Mouse (Mus musculus) spleen, postnatal 14 days (tissue): ENCODE results near the gene Sap18.
"Not testable (repeated sequence)": the region's sequence is repeated elsewhere in the genome, so short reads cannot be mapped to it uniquely, and the experiment has no call there.

Experiments used
- DNase-seq, 2 experiments: peaks; one replicate each; pipeline ENCODE4 v3.0.0; 2021 to 2022; ENCODE audit warnings: low spot score in 2 of 2

Gene Sap18

DNA sequence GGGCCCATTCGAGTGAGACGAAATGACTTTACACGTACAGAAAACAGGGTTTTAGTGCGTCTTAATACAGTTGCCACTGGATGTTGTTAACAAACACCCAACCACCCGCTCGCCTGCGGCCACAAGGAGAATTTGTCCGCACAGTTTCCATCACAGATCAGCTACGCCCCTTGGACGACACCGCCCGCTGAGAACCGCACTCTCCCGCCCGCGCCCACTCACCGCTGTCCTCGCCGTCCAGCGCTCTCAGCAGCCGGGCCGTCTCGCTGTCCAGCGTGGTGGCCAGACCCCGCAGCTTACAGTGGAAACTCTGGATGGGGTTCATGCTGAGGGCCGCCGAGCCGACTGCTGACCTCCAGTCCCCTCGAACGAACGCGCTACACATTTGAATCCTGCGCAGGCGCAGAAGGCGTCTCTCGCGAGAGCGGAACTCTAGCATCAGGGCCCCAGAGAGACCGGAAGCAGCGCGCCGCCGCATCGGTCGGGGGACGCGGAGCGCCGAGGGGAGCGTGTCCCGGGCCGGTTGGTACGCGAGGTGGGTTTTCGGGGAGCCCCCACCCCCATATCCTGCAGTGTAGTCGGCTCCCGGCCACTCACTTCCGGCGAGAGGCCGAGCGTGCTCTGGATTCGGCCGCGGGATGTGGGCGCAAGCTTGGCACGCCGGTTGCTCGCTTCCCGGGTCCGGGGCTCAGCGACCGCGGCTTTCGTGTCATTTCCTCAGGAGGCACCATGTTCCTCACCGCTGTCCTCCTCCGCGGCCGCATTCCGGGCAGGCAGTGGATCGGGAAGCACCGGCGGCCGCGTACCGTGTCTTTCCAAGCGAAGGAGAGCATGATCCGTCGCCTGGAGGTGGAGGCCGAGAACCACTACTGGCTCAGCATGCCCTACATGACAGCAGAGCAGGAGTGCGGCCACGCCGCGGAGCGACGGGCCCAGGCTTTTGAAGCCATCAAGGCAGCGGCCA lies 28.1 kb downstream of the Sap18 start, which contains the start of the genes Ska3 and Mrpl57:
Gene Ska3 (minus strand): TSS at position 398 of the 964 bp plus-strand sequence.
Gene Mrpl57 (plus strand): TSS at position 447 of the 964 bp plus-strand sequence.
- DNase-seq: peak; percentile 87 to 90

GRCm38 (mm10) chr14:57827284-57827683 lies 29.3 kb downstream of the Sap18 start:
- no peak for DNase-seq

DNA sequence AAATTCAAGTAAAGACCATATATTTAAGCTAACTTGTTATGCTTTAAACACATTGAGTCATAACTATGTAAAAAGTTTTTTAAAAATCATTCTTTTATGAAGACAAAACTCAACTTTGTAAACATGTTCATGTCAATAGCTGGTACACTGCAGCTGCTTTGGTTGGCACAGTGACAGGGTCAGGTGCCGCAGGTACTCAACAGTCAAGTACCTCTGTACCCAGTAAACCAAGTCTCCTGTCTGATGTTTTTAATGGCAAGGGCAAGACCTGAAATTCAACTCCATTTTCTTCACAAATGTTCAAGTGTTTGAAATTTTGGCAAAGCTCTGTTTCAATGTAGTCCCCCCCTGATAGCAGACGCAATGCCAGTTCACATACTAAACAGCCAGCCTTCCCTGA lies 35.5 kb downstream of the Sap18 start:
- no peak for DNase-seq

- no peak for DNase-seq
These were observed 37.2 kb downstream of the Sap18 start for GRCm38 (mm10) chr14:57835157-57835556.

DNA sequence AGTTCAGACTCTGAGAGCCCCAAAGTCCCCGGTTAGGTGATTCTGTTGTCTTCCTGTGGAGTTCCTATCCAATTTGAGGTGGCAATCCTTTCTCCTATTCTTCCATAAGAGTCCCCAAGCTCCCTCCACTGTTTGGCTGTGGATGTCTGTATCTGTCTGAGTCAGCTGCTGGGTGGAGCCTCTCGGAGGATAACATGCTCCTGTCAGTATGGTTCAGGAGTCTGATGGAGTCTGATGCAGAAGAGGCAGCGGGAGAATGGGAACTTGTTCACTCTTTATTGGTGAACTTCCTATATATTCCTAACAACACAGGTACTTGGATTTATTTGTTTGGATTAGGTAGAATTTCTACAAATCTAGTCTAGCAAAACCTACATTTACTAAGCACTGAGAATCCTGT lies 46.6 kb downstream of the Sap18 start:
- DNase-seq: no peak

DNA sequence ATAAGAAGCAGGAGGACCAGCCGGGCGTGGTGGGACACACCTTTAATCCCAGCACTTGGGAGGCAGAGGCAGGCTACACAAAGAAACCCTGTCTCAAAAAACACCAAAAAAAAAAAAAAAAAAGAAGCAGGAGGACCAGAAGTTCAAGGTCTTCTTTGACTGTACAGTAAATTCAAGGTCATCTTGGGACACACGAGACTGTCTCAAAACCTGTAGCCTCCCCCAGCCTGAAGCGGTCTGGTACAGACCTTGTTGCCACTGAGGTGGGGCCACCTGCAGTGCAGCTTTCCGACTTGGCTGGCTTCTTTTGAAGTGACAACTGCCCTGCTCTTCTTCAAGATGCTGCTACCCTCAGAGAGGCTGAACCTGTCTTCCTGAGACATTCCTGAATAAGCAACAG lies 50.1 kb downstream of the Sap18 start:
- not testable (repeated sequence) for DNase-seq

DNA sequence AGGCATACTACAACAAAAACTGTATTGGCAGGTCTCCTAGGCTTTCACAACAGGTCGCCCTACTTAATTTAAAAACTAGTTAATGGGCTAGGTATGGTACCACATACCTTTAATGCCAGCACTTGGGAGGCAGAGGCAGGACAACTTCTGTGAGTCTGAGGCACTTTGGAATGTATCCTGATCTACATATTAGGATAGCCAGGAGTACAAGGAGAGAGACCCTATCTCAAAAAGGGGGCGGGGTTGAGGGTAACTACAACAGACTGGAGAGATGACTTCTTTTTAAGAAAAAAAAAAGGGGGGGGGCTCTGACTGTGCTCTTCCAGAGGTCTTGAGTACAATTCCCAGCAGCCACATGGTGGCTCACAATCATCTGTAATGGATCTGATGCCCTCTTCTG lies 50.7 kb downstream of the Sap18 start:
- no peak for DNase-seq

- no peak for DNase-seq
These were observed 52.4 kb downstream of the Sap18 start for GRCm38 (mm10) chr14:57850330-57850729.

- no peak for DNase-seq
These were observed 55.0 kb downstream of the Sap18 start for GRCm38 (mm10) chr14:57852961-57853360.

- not testable (repeated sequence) for DNase-seq
These were observed 58.1 kb downstream of the Sap18 start for GRCm38 (mm10) chr14:57856037-57856436.
